Mouse (Mus musculus): ENCODE measurements at regions not wholly inside any gene's neighbourhood (a gene's known extent, or its start where the extent isn't known, plus 50 kb on each side); places are given as distances from the start of the nearest gene placed in this dataset.
A peak's percentile ranks its signal among the peaks of the same experiment; 100 is the strongest.

- H3K27ac ChIP-seq (replicated peaks): no peak overlapping the region
- H3K4me3 ChIP-seq: no peak overlapping the region
- WGBS: 71% methylated on average over 4 of the region's 4 CpGs
- no peak overlapping the region for H3K9ac ChIP-seq (replicated peaks)
- H3K4me1 ChIP-seq: no peaks in the 10 kb centered on the region
- peaks cover 16% of the 10 kb centered on the region for H3K27me3 ChIP-seq
- H3K36me3 ChIP-seq: no peaks in the 10 kb centered on the region
- ATAC-seq (ENCODE audit: low FRiP score, low read depth): no peak
- H3K9me3 ChIP-seq: no peaks in the 10 kb centered on the region
- H3K4me2 ChIP-seq (replicated peaks): no peak overlapping the region
Measured at GRCm38 (mm10) chr8:6575241-6575640, 1470.1 kb upstream of the Slc10a2 start.

GRCm38 (mm10) chr8:6573492-6573891, 1468.3 kb upstream of the Slc10a2 start:
- H3K9me3 ChIP-seq: no peaks in the 10 kb centered on the region
- ATAC-seq (ENCODE audit: low FRiP score, low read depth): no peak
- no peak overlapping the region for H3K9ac ChIP-seq (replicated peaks)
- no peak overlapping the region for H3K4me2 ChIP-seq (replicated peaks)
- WGBS: 93% methylated on average over 3 of the region's 3 CpGs
- no peak overlapping the region for H3K27ac ChIP-seq (replicated peaks)
- no peak overlapping the region for H3K4me3 ChIP-seq
- no peaks in the 10 kb centered on the region for H3K36me3 ChIP-seq
- no peaks in the 10 kb centered on the region for H3K4me1 ChIP-seq
- peaks cover 16% of the 10 kb centered on the region for H3K27me3 ChIP-seq

- Histone ChIP-seq H3K9ac (replicated peaks) (no peak overlapping the region), H3K4me3 (no peak overlapping the region), H3K27ac (replicated peaks) (no peak overlapping the region), H3K27me3 (peaks cover 16% of the 10 kb centered on the region), H3K36me3 (no peaks in the 10 kb centered on the region), H3K4me1 (no peaks in the 10 kb centered on the region), H3K9me3 (no peaks in the 10 kb centered on the region), H3K4me2 (replicated peaks) (no peak overlapping the region)
- peak; percentile 83 for ATAC-seq (ENCODE audit: low FRiP score, low read depth)
- 38% methylated on average over 9 of the region's 9 CpGs for WGBS
Measured at GRCm38 (mm10) chr8:6572066-6572665, 1467.0 kb upstream of the Slc10a2 start.

GRCm38 (mm10) chr8:6550965-6551364, 1445.8 kb upstream of the Slc10a2 start:
- Histone ChIP-seq H3K4me1 (no peaks in the 10 kb centered on the region), H3K4me2 (replicated peaks) (no peak overlapping the region), H3K36me3 (no peaks in the 10 kb centered on the region), H3K4me3 (no peak overlapping the region), H3K9me3 (no peaks in the 10 kb centered on the region), H3K9ac (replicated peaks) (no peak overlapping the region), H3K27me3 (no peaks in the 10 kb centered on the region), H3K27ac (replicated peaks) (no peak overlapping the region)
- peak; percentile 66; the same call in 1 of the 2 replicates for ATAC-seq (ENCODE audit: low FRiP score, low read depth)

- peaks cover 4% of the 10 kb centered on the region; the same call in 1 of the 2 replicates for H3K27me3 ChIP-seq
- H3K4me1 ChIP-seq: peaks cover 4% of the 10 kb centered on the region; the same call in 1 of the 2 replicates
- no peak for ATAC-seq (ENCODE audit: low FRiP score, low read depth)
- no peaks in the 10 kb centered on the region for H3K9me3 ChIP-seq
- H3K4me2 ChIP-seq (replicated peaks): no peak overlapping the region
- no peak overlapping the region for H3K9ac ChIP-seq (replicated peaks)
- 27% methylated on average over 5 of the region's 5 CpGs for WGBS
- no peak overlapping the region for H3K4me3 ChIP-seq
- H3K27ac ChIP-seq (replicated peaks): no peak overlapping the region
- no peaks in the 10 kb centered on the region for H3K36me3 ChIP-seq
Measured at GRCm38 (mm10) chr8:6527171-6527570, 1422.0 kb upstream of the Slc10a2 start.

- no peaks in the 10 kb centered on the region for H3K9me3 ChIP-seq
- no peaks in the 10 kb centered on the region for H3K36me3 ChIP-seq
- no peak overlapping the region for H3K9ac ChIP-seq (replicated peaks)
- H3K27ac ChIP-seq (replicated peaks): no peak overlapping the region
- no peak for ATAC-seq (ENCODE audit: low FRiP score, low read depth)
- H3K4me3 ChIP-seq: no peak overlapping the region
- H3K4me1 ChIP-seq: no peaks in the 10 kb centered on the region
- H3K27me3 ChIP-seq: no peaks in the 10 kb centered on the region
- no peak overlapping the region for H3K4me2 ChIP-seq (replicated peaks)
Measured at GRCm38 (mm10) chr8:6515882-6516682, 1410.9 kb upstream of the Slc10a2 start.

GRCm38 (mm10) chr8:6492453-6492852, 1387.3 kb upstream of the Slc10a2 start:
- 82% methylated on average over 1 of the region's 1 CpGs for WGBS
- no peak for ATAC-seq (ENCODE audit: low FRiP score, low read depth)
- H3K27ac ChIP-seq (replicated peaks): no peak overlapping the region
- H3K4me2 ChIP-seq (replicated peaks): no peak overlapping the region
- H3K4me1 ChIP-seq: no peaks in the 10 kb centered on the region
- H3K9me3 ChIP-seq: no peaks in the 10 kb centered on the region
- H3K27me3 ChIP-seq: no peaks in the 10 kb centered on the region
- no peak overlapping the region for H3K4me3 ChIP-seq
- no peaks in the 10 kb centered on the region for H3K36me3 ChIP-seq
- H3K9ac ChIP-seq (replicated peaks): no peak overlapping the region

GRCm38 (mm10) chr8:6481966-6482365, 1376.8 kb upstream of the Slc10a2 start:
- Histone ChIP-seq H3K9me3 (no peaks in the 10 kb centered on the region), H3K4me3 (no peak overlapping the region), H3K36me3 (no peaks in the 10 kb centered on the region), H3K4me2 (replicated peaks) (no peak overlapping the region), H3K27me3 (no peaks in the 10 kb centered on the region), H3K4me1 (no peaks in the 10 kb centered on the region), H3K9ac (replicated peaks) (no peak overlapping the region), H3K27ac (replicated peaks) (no peak overlapping the region)
- 90% methylated on average over 1 of the region's 1 CpGs for WGBS
- ATAC-seq (ENCODE audit: low FRiP score, low read depth): no peak

GRCm38 (mm10) chr8:6471089-6471488, 1365.9 kb upstream of the Slc10a2 start:
- Histone ChIP-seq H3K9me3 (no peaks in the 10 kb centered on the region), H3K36me3 (no peaks in the 10 kb centered on the region), H3K4me1 (no peaks in the 10 kb centered on the region), H3K27ac (replicated peaks) (no peak overlapping the region), H3K27me3 (no peaks in the 10 kb centered on the region), H3K9ac (replicated peaks) (no peak overlapping the region), H3K4me3 (no peak overlapping the region), H3K4me2 (replicated peaks) (no peak overlapping the region)
- no peak for ATAC-seq (ENCODE audit: low FRiP score, low read depth)
- 80% methylated on average over 3 of the region's 3 CpGs for WGBS

- no peak overlapping the region for H3K4me2 ChIP-seq (replicated peaks)
- no peaks in the 10 kb centered on the region for H3K36me3 ChIP-seq
- H3K9ac ChIP-seq (replicated peaks): no peak overlapping the region
- no peaks in the 10 kb centered on the region for H3K27me3 ChIP-seq
- no peaks in the 10 kb centered on the region for H3K4me1 ChIP-seq
- no peak overlapping the region for H3K4me3 ChIP-seq
- ATAC-seq (ENCODE audit: low FRiP score, low read depth): 0 out of 2 replicates have a peak, but pooled peaks have one; percentile 49
- WGBS: 43% methylated on average over 3 of the region's 3 CpGs
- no peaks in the 10 kb centered on the region for H3K9me3 ChIP-seq
- no peak overlapping the region for H3K27ac ChIP-seq (replicated peaks)
Measured at GRCm38 (mm10) chr8:6456553-6457180, 1351.5 kb upstream of the Slc10a2 start.

GRCm38 (mm10) chr8:6448301-6448700, 1343.2 kb upstream of the Slc10a2 start:
- Histone ChIP-seq H3K27me3 (no peaks in the 10 kb centered on the region), H3K9ac (replicated peaks) (no peak overlapping the region), H3K9me3 (no peaks in the 10 kb centered on the region), H3K27ac (replicated peaks) (no peak overlapping the region), H3K4me1 (no peaks in the 10 kb centered on the region), H3K36me3 (no peaks in the 10 kb centered on the region), H3K4me2 (replicated peaks) (no peak overlapping the region), H3K4me3 (no peak overlapping the region)
- WGBS: 63% methylated on average over 6 of the region's 6 CpGs
- ATAC-seq (ENCODE audit: low FRiP score, low read depth): no peak

GRCm38 (mm10) chr8:6439069-6439468, 1333.9 kb upstream of the Slc10a2 start:
- ATAC-seq (ENCODE audit: low FRiP score, low read depth): peak; percentile 58

More at GRCm38 (mm10) chr8:6439069-6439468, 1333.9 kb upstream of the Slc10a2 start:
- Histone ChIP-seq H3K9ac (replicated peaks) (no peak overlapping the region), H3K4me1 (no peaks in the 10 kb centered on the region), H3K4me3 (no peak overlapping the region), H3K4me2 (replicated peaks) (no peak overlapping the region), H3K27me3 (no peaks in the 10 kb centered on the region), H3K27ac (replicated peaks) (no peak overlapping the region), H3K9me3 (no peaks in the 10 kb centered on the region), H3K36me3 (no peaks in the 10 kb centered on the region)
- WGBS: 63% methylated on average over 4 of the region's 4 CpGs
